Mouse (Mus musculus) cerebellum, adult 2 months (tissue): ENCODE data around the gene Pbx3. TPM values are rescaled to one million over a fixed set of nuclear protein-coding genes. Genes with fewer than 3 reads are reported as not detected.

Experiments used
- DNase-seq, 2 experiments: peaks; one replicate each; pipeline ENCODE4 v3.0.0; 2021
- H3K27ac ChIP-seq: fragments of 200-500 bp; 2 replicates; pipeline ENCODE4 v1.5.1; 2012; ENCODE audit warnings: low read length, control low read depth, inconsistent platforms; ENCODE audit not compliant: insufficient read depth
- H3K27me3 ChIP-seq: fragments of 200-500 bp; 2 replicates; pipeline ENCODE4 v1.6.1; 2012; ENCODE audit warnings: inconsistent platforms, mild to moderate bottlenecking, low read length, moderate library complexity; ENCODE audit not compliant: control insufficient read depth, insufficient read depth
- H3K4me1 ChIP-seq: fragments of 200-500 bp; 2 replicates; pipeline ENCODE4 v1.6.1; 2011; ENCODE audit warnings: low read length; ENCODE audit not compliant: control insufficient read depth, insufficient read depth
- H3K4me3 ChIP-seq: fragments of 200-500 bp; replicated peaks from 2 replicates; pipeline ENCODE3; 2011; ENCODE audit warnings: mild to moderate bottlenecking, low read depth, low read length, control low read depth; ENCODE audit not compliant: insufficient read depth
- CTCF ChIP-seq: fragments of 200-500 bp; IDR thresholded peaks from 2 replicates; pipeline ENCODE4 v1.5.1; 2011; ENCODE audit warnings: low read depth, mild to moderate bottlenecking, control low read depth, low read length, moderate library complexity, borderline replicate concordance; ENCODE audit not compliant: insufficient read depth
- POLR2A ChIP-seq: fragments of 200-500 bp; IDR thresholded peaks from 2 replicates; pipeline ENCODE4 v1.6.1; 2011; ENCODE audit warnings: low read length, control low read depth, borderline replicate concordance; ENCODE audit not compliant: insufficient read depth
- WGBS: fragments of 180-500 bp; shearing (Covaris S2); methylation state at CpG from one replicate; pipeline ENCODE4 v1.1.7; 2018; 5-methylcytosine and 5-hydroxymethylcytosine counted together
- polyA plus RNA-seq: library from polyadenylated mRNA; depleted of rRNA; stranded (reverse); fragments of >200 nt; gene quantifications from 2 replicates; pipeline ENCODE4 v1.2.3, GENCODE M21; 2012

Gene Pbx3
- polyA plus RNA-seq, 1 experiment, result 32.0 TPM

- H3K27ac ChIP-seq, result no peak overlapping the region
- TF ChIP-seq CTCF (no peak), POLR2A (no peak)
- no peaks in the 10 kb centered on the region for H3K27me3 ChIP-seq
- H3K4me3 ChIP-seq, result peak overlapping the region; percentile 1
- peak in 1 of 2 experiments; percentile 12 for DNase-seq
- no peaks in the 10 kb centered on the region; the same call in 1 of the 2 replicates for H3K4me1 ChIP-seq
- 20% methylated on average over 14 of the region's 14 CpGs for WGBS
These were observed 225.5 kb downstream of the Pbx3 start for GRCm38 (mm10) chr2:34147476-34147875.

GRCm38 (mm10) chr2:34147036-34147435 is 225.9 kb downstream of the Pbx3 start:
- Histone ChIP-seq H3K27ac (no peak overlapping the region), H3K4me3 (peak overlapping the region; percentile 1), H3K27me3 (no peaks in the 10 kb centered on the region), H3K4me1 (no peaks in the 10 kb centered on the region; the same call in 1 of the 2 replicates)
- 12% methylated on average over 4 of the region's 4 CpGs for WGBS
- DNase-seq, result peak; percentile 25 to 48
- TF ChIP-seq CTCF (no peak), POLR2A (no peak)

GRCm38 (mm10) chr2:34146431-34146830 is 226.5 kb downstream of the Pbx3 start:
- WGBS, result 92% methylated on average over 1 of the region's 1 CpGs
- no peak for TF ChIP-seq CTCF
- no peak for TF ChIP-seq POLR2A
- no peak for DNase-seq
- H3K27me3 ChIP-seq, result no peaks in the 10 kb centered on the region
- no peak overlapping the region for H3K27ac ChIP-seq
- H3K4me1 ChIP-seq, result no peaks in the 10 kb centered on the region; the same call in 1 of the 2 replicates
- H3K4me3 ChIP-seq, result no peak overlapping the region

GRCm38 (mm10) chr2:34139470-34140158 is 233.3 kb downstream of the Pbx3 start:
- Histone ChIP-seq H3K27me3 (no peaks in the 10 kb centered on the region), H3K4me1 (no peaks in the 10 kb centered on the region), H3K4me3 (no peak overlapping the region), H3K27ac (no peak overlapping the region)
- 88% methylated on average over 5 of the region's 5 CpGs for WGBS
- TF ChIP-seq POLR2A, result no peak
- TF ChIP-seq CTCF, result no peak
- DNase-seq, result no peak

- DNase-seq, result no peak
- Histone ChIP-seq H3K4me1 (no peaks in the 10 kb centered on the region), H3K27me3 (no peaks in the 10 kb centered on the region), H3K27ac (no peak overlapping the region), H3K4me3 (no peak overlapping the region)
- WGBS, result 45% methylated on average over 7 of the region's 7 CpGs
- TF ChIP-seq POLR2A (no peak), CTCF (no peak)
These were observed 237.6 kb downstream of the Pbx3 start for GRCm38 (mm10) chr2:34135316-34135715.

- 90% methylated on average over 1 of the region's 1 CpGs for WGBS
- Histone ChIP-seq H3K27me3 (no peaks in the 10 kb centered on the region), H3K4me3 (no peak overlapping the region), H3K27ac (no peak overlapping the region), H3K4me1 (no peaks in the 10 kb centered on the region)
- no peak for DNase-seq
- TF ChIP-seq CTCF, result no peak
- no peak for TF ChIP-seq POLR2A
These were observed 240.2 kb downstream of the Pbx3 start for GRCm38 (mm10) chr2:34132751-34133150.

GRCm38 (mm10) chr2:34129674-34130267 is 243.2 kb downstream of the Pbx3 start:
- peak; percentile 15 to 17 for DNase-seq
- H3K4me1 ChIP-seq, result no peaks in the 10 kb centered on the region
- TF ChIP-seq CTCF, result no peak
- no peak for TF ChIP-seq POLR2A
- no peaks in the 10 kb centered on the region for H3K27me3 ChIP-seq
- H3K4me3 ChIP-seq, result no peak overlapping the region
- H3K27ac ChIP-seq, result no peak overlapping the region
- 27% methylated on average over 13 of the region's 13 CpGs for WGBS

- WGBS, result 23% methylated on average over 1 of the region's 1 CpGs
- Histone ChIP-seq H3K27me3 (no peaks in the 10 kb centered on the region), H3K4me3 (no peak overlapping the region), H3K27ac (no peak overlapping the region), H3K4me1 (no peaks in the 10 kb centered on the region)
- TF ChIP-seq CTCF (no peak), POLR2A (no peak)
- no peak for DNase-seq
These were observed 245.1 kb downstream of the Pbx3 start for GRCm38 (mm10) chr2:34127871-34128270.
